Mouse (Mus musculus): ENCODE data around the gene Slc4a3. TPM values are rescaled to one million over a fixed set of nuclear protein-coding genes. Genes with fewer than 3 reads are reported as not detected.

The Slc4a3 gene
- polyA plus RNA-seq, 1 experiment from 2014 or later, result 43.0 TPM

DNA sequence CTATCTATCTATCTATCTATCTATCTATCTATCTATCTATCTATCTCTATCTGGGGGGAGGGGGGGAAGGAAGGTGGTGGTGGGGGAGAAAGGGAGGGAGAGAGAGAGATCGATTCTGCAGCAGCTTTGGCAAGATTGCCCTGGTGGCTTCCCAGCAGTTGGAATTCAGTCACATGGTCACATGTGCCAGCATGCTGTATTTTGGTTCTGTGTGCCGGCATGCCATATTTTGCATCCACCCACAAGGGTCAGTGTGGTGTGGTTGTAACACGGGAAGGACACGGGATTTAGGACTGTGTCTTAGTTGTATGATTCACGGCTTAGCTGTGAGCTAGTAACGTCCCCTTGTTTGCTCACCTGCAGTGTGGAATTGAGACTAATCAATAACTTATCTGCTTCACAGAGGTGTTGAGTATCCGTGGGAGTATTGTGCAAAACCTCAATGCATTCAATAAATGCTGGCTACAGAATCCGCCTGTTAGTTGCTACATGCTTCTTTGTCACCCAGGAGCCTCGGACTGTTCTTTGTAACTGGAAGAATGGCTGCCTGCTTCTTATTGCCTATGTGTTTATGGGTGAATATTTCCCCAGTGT lies 7.4 kb upstream of the Slc4a3 start:
- 83% methylated on average over 9 of the region's 9 CpGs for WGBS
- Histone ChIP-seq H3K36me3 (replicated peaks; ENCODE audit: control insufficient read depth, insufficient read depth) (peaks cover 31% of the 10 kb centered on the region), H3K9ac (no peak overlapping the region), H3K4me1 (replicated peaks; ENCODE audit: control insufficient read depth, insufficient read depth, low read length) (no peaks in the 10 kb centered on the region), H3K27ac (no peak overlapping the region), H3K4me3 (replicated peaks; ENCODE audit: low read length) (no peak overlapping the region), H3K9me3 (ENCODE audit: control insufficient read depth, low read length) (no peaks in the 10 kb centered on the region), H3K27me3 (ENCODE audit: control insufficient read depth, insufficient read depth, low read length) (no peaks in the 10 kb centered on the region), H3K4me2 (replicated peaks) (no peak overlapping the region)
- ATAC-seq (ENCODE audit: low FRiP score), result no peak
- DNase-seq (ENCODE audit: low spot score), result no peak

DNA sequence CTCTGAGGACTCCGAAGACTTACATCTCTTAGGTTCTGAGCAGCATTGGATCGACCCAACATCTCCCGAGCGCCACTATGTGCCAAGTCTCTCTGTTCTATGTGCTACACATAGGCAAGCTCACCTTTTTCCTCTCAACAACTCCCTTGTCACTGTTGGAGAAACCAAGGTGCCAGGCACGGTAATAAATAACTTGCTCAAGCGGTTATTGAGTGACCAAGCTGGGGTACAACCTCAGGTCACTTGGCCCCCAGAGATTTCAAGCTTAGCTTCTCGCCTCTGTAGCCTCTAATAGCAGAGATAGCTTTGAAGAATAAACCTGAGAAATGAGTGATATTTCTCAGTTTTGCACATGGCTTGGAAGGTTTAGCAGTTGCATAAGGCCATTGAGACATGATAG lies 4.6 kb upstream of the Slc4a3 start:
- ATAC-seq (ENCODE audit: low FRiP score), result no peak
- no peak for DNase-seq (ENCODE audit: low spot score)
- H3K27ac ChIP-seq, result no peak overlapping the region
- H3K4me3 ChIP-seq (replicated peaks; ENCODE audit: low read length), result no peak overlapping the region
- H3K4me2 ChIP-seq (replicated peaks), result no peak overlapping the region
- WGBS, result 95% methylated on average over 7 of the region's 7 CpGs
- no peaks in the 10 kb centered on the region for H3K27me3 ChIP-seq (ENCODE audit: control insufficient read depth, insufficient read depth, low read length)
- H3K9ac ChIP-seq, result no peak overlapping the region
- 0 out of 2 replicates have a peak, but pooled peaks cover 6% of the 10 kb centered on the region for H3K4me1 ChIP-seq (replicated peaks; ENCODE audit: control insufficient read depth, insufficient read depth, low read length)
- H3K36me3 ChIP-seq (replicated peaks; ENCODE audit: control insufficient read depth, insufficient read depth), result peaks cover 5% of the 10 kb centered on the region; the same call in 1 of the 2 replicates
- H3K9me3 ChIP-seq (ENCODE audit: control insufficient read depth, low read length), result no peaks in the 10 kb centered on the region

DNA sequence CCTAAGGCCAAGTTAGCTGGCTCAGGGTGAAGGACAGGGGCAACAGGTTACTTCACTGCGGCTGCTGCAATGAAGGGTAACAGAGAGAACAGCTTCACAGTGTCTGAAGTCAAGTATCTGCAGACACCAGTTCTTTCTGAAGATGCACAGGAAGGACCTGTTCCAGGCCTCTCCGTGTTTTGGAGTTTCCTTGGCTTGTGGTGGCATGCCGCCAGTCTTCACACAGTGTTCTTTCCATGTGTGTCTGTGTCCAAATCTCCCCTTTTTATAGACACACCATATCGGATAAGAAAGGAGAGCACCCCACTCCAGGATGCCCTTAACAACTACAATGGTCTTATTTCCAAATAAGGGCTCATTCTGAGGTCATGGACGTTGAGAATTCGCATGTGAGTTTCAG lies 1.7 kb upstream of the Slc4a3 start:
- ATAC-seq (ENCODE audit: low FRiP score), result no peak
- H3K27me3 ChIP-seq (ENCODE audit: control insufficient read depth, insufficient read depth, low read length), result no peaks in the 10 kb centered on the region
- DNase-seq (ENCODE audit: low spot score), result no peak
- peaks cover 15% of the 10 kb centered on the region for H3K4me1 ChIP-seq (replicated peaks; ENCODE audit: control insufficient read depth, insufficient read depth, low read length)
- 96% methylated on average over 6 of the region's 6 CpGs for WGBS
- H3K4me3 ChIP-seq (replicated peaks; ENCODE audit: low read length), result no peak overlapping the region
- H3K9ac ChIP-seq, result no peak overlapping the region
- H3K9me3 ChIP-seq (ENCODE audit: control insufficient read depth, low read length), result no peaks in the 10 kb centered on the region
- H3K27ac ChIP-seq, result no peak overlapping the region
- H3K4me2 ChIP-seq (replicated peaks), result no peak overlapping the region
- peaks cover 7% of the 10 kb centered on the region; the same call in 1 of the 2 replicates for H3K36me3 ChIP-seq (replicated peaks; ENCODE audit: control insufficient read depth, insufficient read depth)

DNA sequence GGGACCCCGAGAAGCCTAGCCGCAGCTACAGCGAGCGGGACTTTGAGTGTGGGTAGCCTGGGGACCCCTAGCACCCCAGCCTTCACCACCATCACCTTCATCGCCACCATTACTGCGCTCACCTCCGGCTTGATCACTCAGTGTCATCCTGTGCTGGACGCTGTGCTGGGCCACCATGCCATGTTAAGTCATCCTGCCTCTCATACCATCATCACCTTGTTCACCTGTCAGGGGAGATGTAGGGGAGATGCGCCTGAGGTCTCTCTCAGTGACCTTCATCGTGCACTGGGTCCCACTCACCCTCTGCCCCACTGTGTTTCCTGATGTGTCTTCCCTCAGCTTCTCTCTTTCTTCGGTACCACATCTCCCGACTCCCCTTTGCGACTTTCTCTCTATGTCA lies 1.3 kb downstream of the Slc4a3 start:
- Histone ChIP-seq H3K27me3 (ENCODE audit: control insufficient read depth, insufficient read depth, low read length) (no peaks in the 10 kb centered on the region), H3K4me3 (replicated peaks; ENCODE audit: low read length) (peak overlapping the region; percentile 78; the same call in 1 of the 2 replicates), H3K4me1 (replicated peaks; ENCODE audit: control insufficient read depth, insufficient read depth, low read length) (peaks cover 15% of the 10 kb centered on the region), H3K36me3 (replicated peaks; ENCODE audit: control insufficient read depth, insufficient read depth) (peaks cover 30% of the 10 kb centered on the region), H3K9ac (no peak overlapping the region), H3K4me2 (replicated peaks) (peak overlapping the region; percentile 53), H3K27ac (no peak overlapping the region), H3K9me3 (ENCODE audit: control insufficient read depth, low read length) (no peaks in the 10 kb centered on the region)
- WGBS, result 96% methylated on average over 13 of the region's 13 CpGs
- DNase-seq (ENCODE audit: low spot score) (no peak), ATAC-seq (ENCODE audit: low FRiP score) (no peak)

DNA sequence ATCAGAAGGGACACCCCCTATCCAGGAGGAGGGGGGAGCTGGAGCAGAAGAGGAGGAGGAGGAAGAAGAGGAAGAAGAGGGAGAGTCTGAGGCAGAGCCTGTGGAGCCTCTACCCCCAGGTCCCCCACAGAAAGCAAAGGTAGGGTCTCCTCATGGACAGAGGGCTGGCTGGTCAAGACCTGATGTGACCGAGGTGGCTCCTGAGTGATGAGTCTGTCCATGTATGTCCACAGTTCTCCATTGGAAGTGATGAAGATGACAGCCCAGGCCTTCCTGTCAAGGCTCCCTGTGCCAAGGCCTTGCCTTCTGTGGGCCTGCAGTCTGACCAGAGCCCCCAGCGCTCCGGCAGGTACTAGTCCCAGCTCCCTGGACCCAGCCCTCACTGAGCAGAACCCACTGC lies 2.0 kb downstream of the Slc4a3 start:
- 96% methylated on average over 3 of the region's 3 CpGs for WGBS
- ATAC-seq (ENCODE audit: low FRiP score) (no peak), DNase-seq (ENCODE audit: low spot score) (no peak)
- no peaks in the 10 kb centered on the region for H3K9me3 ChIP-seq (ENCODE audit: control insufficient read depth, low read length)
- H3K9ac ChIP-seq, result no peak overlapping the region
- H3K36me3 ChIP-seq (replicated peaks; ENCODE audit: control insufficient read depth, insufficient read depth), result peaks cover 37% of the 10 kb centered on the region
- no peaks in the 10 kb centered on the region for H3K27me3 ChIP-seq (ENCODE audit: control insufficient read depth, insufficient read depth, low read length)
- no peak overlapping the region for H3K27ac ChIP-seq
- H3K4me1 ChIP-seq (replicated peaks; ENCODE audit: control insufficient read depth, insufficient read depth, low read length), result peaks cover 15% of the 10 kb centered on the region
- no peak overlapping the region for H3K4me3 ChIP-seq (replicated peaks; ENCODE audit: low read length)
- H3K4me2 ChIP-seq (replicated peaks), result no peak overlapping the region

DNA sequence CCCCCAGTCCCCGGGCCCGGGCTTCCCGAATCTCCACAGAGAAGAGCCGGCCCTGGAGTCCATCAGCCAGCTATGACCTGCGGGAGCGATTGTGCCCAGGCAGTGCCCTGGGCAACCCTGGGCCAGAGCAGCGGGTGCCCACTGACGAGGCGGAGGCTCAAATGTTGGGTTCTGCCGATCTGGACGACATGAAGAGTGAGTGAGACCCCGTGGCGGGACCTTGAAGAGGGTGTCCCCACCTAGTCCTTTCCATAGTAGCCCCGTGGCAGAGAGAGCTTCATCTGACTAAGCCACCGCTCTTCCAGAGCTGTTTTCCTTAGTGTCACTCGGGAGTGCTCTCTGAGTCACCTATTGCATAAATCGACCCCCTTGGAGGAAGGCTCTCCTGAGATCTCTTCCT lies 2.8 kb downstream of the Slc4a3 start:
- Histone ChIP-seq H3K4me1 (replicated peaks; ENCODE audit: control insufficient read depth, insufficient read depth, low read length) (peaks cover 15% of the 10 kb centered on the region), H3K9me3 (ENCODE audit: control insufficient read depth, low read length) (no peaks in the 10 kb centered on the region), H3K27ac (no peak overlapping the region), H3K4me2 (replicated peaks) (no peak overlapping the region), H3K9ac (no peak overlapping the region), H3K4me3 (replicated peaks; ENCODE audit: low read length) (no peak overlapping the region), H3K36me3 (replicated peaks; ENCODE audit: control insufficient read depth, insufficient read depth) (peaks cover 45% of the 10 kb centered on the region), H3K27me3 (ENCODE audit: control insufficient read depth, insufficient read depth, low read length) (no peaks in the 10 kb centered on the region)
- no peak for ATAC-seq (ENCODE audit: low FRiP score)
- no peak for DNase-seq (ENCODE audit: low spot score)
- 90% methylated on average over 17 of the region's 17 CpGs for WGBS

DNA sequence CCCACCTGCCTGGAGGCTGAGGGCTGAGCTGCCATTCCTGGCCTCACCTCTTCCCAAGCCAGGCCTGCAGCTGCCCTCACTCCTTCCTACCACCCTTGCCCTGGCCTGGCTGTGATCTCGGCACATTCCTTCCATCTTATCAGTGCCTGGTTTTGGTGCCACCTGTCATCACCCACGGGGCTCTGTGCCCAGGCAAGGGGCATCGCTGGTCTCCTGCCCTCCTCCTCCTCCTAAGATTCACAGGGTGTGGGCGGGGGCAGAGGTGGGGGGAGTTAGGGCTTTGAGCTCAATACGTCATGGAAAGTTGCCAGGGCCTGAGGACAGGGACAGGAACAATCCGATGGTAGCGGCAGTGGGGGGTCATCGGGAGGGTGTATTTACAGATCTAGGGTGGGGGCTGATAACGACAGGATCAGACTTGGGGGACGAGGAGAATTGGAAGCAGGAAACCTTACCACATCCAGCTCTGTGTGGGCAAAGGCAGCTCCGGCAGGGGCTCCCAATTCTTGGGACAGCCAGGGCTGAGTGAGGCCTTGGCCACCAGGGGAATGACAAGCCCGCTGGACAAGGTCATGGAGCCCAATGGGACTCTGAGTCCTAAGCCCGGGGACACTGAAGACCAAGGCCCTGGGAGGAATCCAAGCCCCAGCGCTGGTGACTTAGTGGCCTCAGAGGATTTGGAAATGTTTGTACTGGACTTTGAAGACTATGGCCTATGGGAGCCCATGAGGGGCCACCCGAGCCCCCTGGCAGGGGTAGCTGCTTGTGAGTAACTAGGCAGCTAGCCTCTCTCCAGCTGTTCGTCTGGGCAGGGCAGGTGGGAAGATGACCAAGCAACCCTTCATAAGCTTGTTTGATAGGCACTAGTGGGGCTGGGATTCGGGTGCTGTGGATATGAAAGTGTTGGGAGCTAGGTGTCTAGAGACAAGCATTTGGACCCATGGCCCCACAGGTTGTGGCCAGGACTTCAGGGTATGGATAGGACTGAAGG lies 3.5 kb downstream of the Slc4a3 start:
- peaks cover 15% of the 10 kb centered on the region for H3K4me1 ChIP-seq (replicated peaks; ENCODE audit: control insufficient read depth, insufficient read depth, low read length)
- H3K36me3 ChIP-seq (replicated peaks; ENCODE audit: control insufficient read depth, insufficient read depth), result peaks cover 52% of the 10 kb centered on the region
- H3K27ac ChIP-seq, result no peak overlapping the region
- no peak overlapping the region for H3K4me2 ChIP-seq (replicated peaks)
- H3K9ac ChIP-seq, result no peak overlapping the region
- 87% methylated on average over 17 of the region's 17 CpGs for WGBS
- ATAC-seq (ENCODE audit: low FRiP score), result no peak
- H3K4me3 ChIP-seq (replicated peaks; ENCODE audit: low read length), result no peak overlapping the region
- no peaks in the 10 kb centered on the region for H3K27me3 ChIP-seq (ENCODE audit: control insufficient read depth, insufficient read depth, low read length)
- no peak for DNase-seq (ENCODE audit: low spot score)
- no peaks in the 10 kb centered on the region for H3K9me3 ChIP-seq (ENCODE audit: control insufficient read depth, low read length)

DNA sequence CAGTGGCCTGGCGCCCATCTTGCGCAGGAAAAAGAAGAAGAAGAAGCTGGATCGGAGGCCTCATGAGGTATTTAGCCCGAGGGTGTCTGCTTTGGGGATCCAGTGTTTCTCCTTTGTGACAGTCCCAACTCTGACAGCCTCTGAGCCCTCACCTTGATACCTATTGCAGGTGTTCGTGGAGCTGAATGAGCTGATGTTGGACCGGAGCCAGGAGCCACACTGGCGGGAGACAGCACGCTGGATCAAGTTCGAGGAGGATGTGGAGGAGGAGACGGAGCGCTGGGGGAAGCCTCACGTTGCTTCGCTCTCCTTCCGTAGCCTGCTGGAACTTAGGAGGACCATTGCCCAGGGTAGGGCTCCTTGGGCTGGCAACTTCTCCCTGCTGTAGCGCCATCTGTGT lies 4.5 kb downstream of the Slc4a3 start:
- Histone ChIP-seq H3K36me3 (replicated peaks; ENCODE audit: control insufficient read depth, insufficient read depth) (peaks cover 62% of the 10 kb centered on the region), H3K9me3 (ENCODE audit: control insufficient read depth, low read length) (no peaks in the 10 kb centered on the region), H3K4me2 (replicated peaks) (no peak overlapping the region), H3K27ac (no peak overlapping the region), H3K27me3 (ENCODE audit: control insufficient read depth, insufficient read depth, low read length) (no peaks in the 10 kb centered on the region), H3K9ac (no peak overlapping the region), H3K4me3 (replicated peaks; ENCODE audit: low read length) (no peak overlapping the region), H3K4me1 (replicated peaks; ENCODE audit: control insufficient read depth, insufficient read depth, low read length) (peaks cover 14% of the 10 kb centered on the region)
- ATAC-seq (ENCODE audit: low FRiP score) (no peak), DNase-seq (ENCODE audit: low spot score) (no peak)
- WGBS, result 93% methylated on average over 15 of the region's 15 CpGs

DNA sequence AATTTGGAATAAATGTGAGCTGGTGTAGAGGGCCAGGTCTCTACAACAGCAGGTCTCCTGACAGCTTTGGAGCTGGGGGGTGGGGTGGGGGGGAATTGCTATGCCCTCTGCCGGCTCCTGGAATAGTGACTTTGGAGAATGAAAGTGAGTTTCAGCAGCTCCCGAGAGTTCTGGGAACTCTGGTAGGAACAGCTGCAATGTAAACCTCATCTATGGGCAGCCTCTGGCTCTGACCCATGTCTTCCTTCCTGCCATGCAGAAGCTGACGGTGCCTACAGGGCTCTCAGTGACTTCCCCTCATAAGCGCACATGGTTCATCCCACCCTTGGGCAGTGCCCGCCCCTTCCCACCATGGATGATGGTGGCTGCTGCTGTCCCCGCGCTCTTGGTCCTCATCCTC lies 9.6 kb downstream of the Slc4a3 start:
- H3K27ac ChIP-seq, result no peak overlapping the region
- no peak overlapping the region for H3K4me3 ChIP-seq (replicated peaks; ENCODE audit: low read length)
- H3K4me2 ChIP-seq (replicated peaks), result no peak overlapping the region
- ATAC-seq (ENCODE audit: low FRiP score) (no peak), DNase-seq (ENCODE audit: low spot score) (no peak)
- H3K9ac ChIP-seq, result no peak overlapping the region
- peaks cover 80% of the 10 kb centered on the region for H3K36me3 ChIP-seq (replicated peaks; ENCODE audit: control insufficient read depth, insufficient read depth)
- 93% methylated on average over 7 of the region's 7 CpGs for WGBS
- no peaks in the 10 kb centered on the region for H3K27me3 ChIP-seq (ENCODE audit: control insufficient read depth, insufficient read depth, low read length)
- H3K4me1 ChIP-seq (replicated peaks; ENCODE audit: control insufficient read depth, insufficient read depth, low read length), result 0 out of 2 replicates have a peak, but pooled peaks cover 4% of the 10 kb centered on the region
- no peaks in the 10 kb centered on the region for H3K9me3 ChIP-seq (ENCODE audit: control insufficient read depth, low read length)

All from hindbrain, embryonic 14.5 days (tissue).